19 mouse cellular contexts compared by ENCODE assay signal in genomic region chr16:9882420-9882819, GRCm38 (mm10).
"Had no signal": no experiment of that assay in that cellular context is flagged by ENCODE, and none has a peak within 500 bp of the region (broad histone marks: within the 10 kb centered on the region; RNA-seq: fewer than 3 reads in every experiment).

No protein-coding gene starts in this region.

- DNase-seq: kidney, adult 11 months; kidney, adult 9 months; kidney, postnatal 14 days; kidney, postnatal 4 days; liver; lung, adult 18-20 months; lung, postnatal 14 days; lung, postnatal 4 days; midbrain, embryonic 14.5 days; spleen, adult 18-20 months; thymus, adult 18-20 months; thymus, postnatal 36 days had no signal

- H3K27ac ChIP-seq: intestine, embryonic 15.5 days; limb, embryonic 10.5 days; limb, embryonic 13.5 days; liver, embryonic 12.5 days; liver, embryonic 15.5 days; lung, embryonic 15.5 days; stomach, embryonic 15.5 days had no signal

- H3K4me3 ChIP-seq: intestine, embryonic 15.5 days; limb, embryonic 10.5 days; limb, embryonic 13.5 days; liver, embryonic 12.5 days; liver, embryonic 15.5 days; lung, embryonic 15.5 days; stomach, embryonic 15.5 days had no signal
